Mouse (Mus musculus) megakaryocyte, embryonic 14.5 days (primary cell): Measurements from ENCODE around the gene Nell1.

Source experiments
- FLI1 ChIP-seq: IDR thresholded peaks from 2 replicates; pipeline ENCODE4 v1.6.1; 2012; ENCODE audit warnings: low read length, inconsistent platforms, mixed read lengths
- GATA1 ChIP-seq: IDR thresholded peaks from 3 replicates; pipeline ENCODE4 v1.6.1; 2012; ENCODE audit warnings: mixed read lengths, low read length, inconsistent platforms, borderline replicate concordance

DNA sequence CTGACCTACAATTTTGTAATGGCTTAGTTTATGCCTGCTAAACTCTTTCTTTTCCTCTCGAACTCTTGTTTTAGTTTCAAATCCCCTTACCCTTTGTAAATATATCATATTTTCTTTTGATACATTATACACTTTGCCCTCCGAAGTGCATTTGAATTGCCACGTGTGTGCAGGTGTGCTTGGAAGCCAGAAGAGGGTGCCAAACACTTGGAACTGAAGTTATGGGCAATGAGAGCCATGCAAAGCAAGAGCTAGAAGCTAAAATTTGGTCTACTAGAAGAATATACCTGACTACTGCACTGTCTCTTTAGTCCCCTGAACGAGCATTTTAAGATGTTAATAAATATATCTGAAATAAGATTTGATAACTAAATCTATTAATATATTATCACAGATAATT is 756.3 kb downstream of the Nell1 start:
- TF ChIP-seq GATA1 (no peak), FLI1 (no peak)
